In genomic region chr12:102225165-102225564, GRCm38 (mm10) we compare ENCODE assay signal across 26 mouse cellular contexts. TPM values are rescaled to one million over a fixed set of nuclear protein-coding genes. Genes with fewer than 3 reads are reported as not detected.
DNase-seq lines count a peak whose midpoint lies in the region; ATAC-seq and TF ChIP-seq lines count a peak whose summit lies in the region.
"Had no signal": no experiment of that assay in that cellular context is flagged by ENCODE, and none has a peak within 500 bp of the region (broad histone marks: within the 10 kb centered on the region; RNA-seq: fewer than 3 reads in every experiment).

No protein-coding gene starts in this region.

- no peak overlapping the region for H3K9ac ChIP-seq in heart, embryonic 11.5 days (ENCODE audit: low read depth, low read length)
- no peak overlapping the region for H3K9ac ChIP-seq in limb, embryonic 14.5 days (ENCODE audit: low read depth, low read length, severe bottlenecking)
- H3K9ac ChIP-seq: embryonic facial prominence, embryonic 13.5 days; hindbrain, embryonic 13.5 days; limb, embryonic 15.5 days; liver, embryonic 13.5 days; midbrain, embryonic 13.5 days; stomach, embryonic 15.5 days had no signal

- no peak for ATAC-seq in heart, embryonic 11.5 days (replicated peaks; ENCODE audit: insufficient number of reproducible peaks, low FRiP score, low TSS enrichment)
- ATAC-seq in limb, embryonic 14.5 days (ENCODE audit: low FRiP score, low read depth): no peak; the same call in 1 of the 2 replicates
- ATAC-seq: inflammation-experienced regulatory T-cells, adult 6 months; midbrain, embryonic 13.5 days had no signal

- TF ChIP-seq POLR2A in limb, embryonic 14.5 days (IDR thresholded peaks at IDR 0.05; ENCODE audit: borderline replicate concordance, extremely low read depth, insufficient read depth, insufficient read length): no peak
- no peak for TF ChIP-seq POLR2A in myocyte (IDR thresholded peaks at IDR 0.05; ENCODE audit: insufficient read length, low read depth)

- 39% methylated on average over 3 of the region's 3 CpGs for WGBS in heart, embryonic 11.5 days (ENCODE audit: insufficient replicate concordance)
- WGBS in limb, embryonic 14.5 days: 37% methylated on average over 3 of the region's 3 CpGs
- WGBS in limb, embryonic 10.5 days: 54% methylated on average over 3 of the region's 3 CpGs

- no peak overlapping the region for H3K4me3 ChIP-seq in heart, embryonic 11.5 days (ENCODE audit: low read depth, low read length)
- no peak overlapping the region for H3K4me3 ChIP-seq in limb, embryonic 14.5 days (replicated peaks; ENCODE audit: low read length)
- H3K4me3 ChIP-seq in limb, embryonic 10.5 days: no peak overlapping the region
- no peak overlapping the region for H3K4me3 ChIP-seq in myocyte
- H3K4me3 ChIP-seq: embryonic facial prominence, embryonic 13.5 days; gastrocnemius, adult 2 months; heart, adult 2 months; hindbrain, embryonic 13.5 days; limb, embryonic 15.5 days; liver, embryonic 13.5 days; midbrain, embryonic 13.5 days; stomach, embryonic 15.5 days had no signal

- no peaks in the 10 kb centered on the region for H3K36me3 ChIP-seq in heart, embryonic 11.5 days (ENCODE audit: control insufficient read depth, insufficient read depth, low read length)
- H3K36me3 ChIP-seq in limb, embryonic 14.5 days (ENCODE audit: control insufficient read depth, insufficient read depth, low read length): no peaks in the 10 kb centered on the region
- H3K36me3 ChIP-seq in limb, embryonic 10.5 days: no peaks in the 10 kb centered on the region
- H3K36me3 ChIP-seq in myocyte (ENCODE audit: control insufficient read depth, insufficient read depth): no peaks in the 10 kb centered on the region
- H3K36me3 ChIP-seq: embryonic facial prominence, embryonic 13.5 days; hindbrain, embryonic 13.5 days; limb, embryonic 15.5 days; liver, embryonic 13.5 days; midbrain, embryonic 13.5 days; stomach, embryonic 15.5 days had no signal

- no peak overlapping the region for H3ac ChIP-seq in myocyte (ENCODE audit: control insufficient read depth, insufficient read length)

- no peaks in the 10 kb centered on the region for H3K79me2 ChIP-seq in myocyte (ENCODE audit: control insufficient read depth, insufficient read depth)

- no peaks in the 10 kb centered on the region for H3K9me3 ChIP-seq in heart, embryonic 11.5 days (replicated peaks; ENCODE audit: control insufficient read depth, low read length)
- H3K9me3 ChIP-seq in limb, embryonic 14.5 days (ENCODE audit: control insufficient read depth, low read length): no peaks in the 10 kb centered on the region
- no peaks in the 10 kb centered on the region for H3K9me3 ChIP-seq in limb, embryonic 10.5 days (replicated peaks)
- H3K9me3 ChIP-seq: embryonic facial prominence, embryonic 13.5 days; hindbrain, embryonic 13.5 days; limb, embryonic 15.5 days; liver, embryonic 13.5 days; midbrain, embryonic 13.5 days; stomach, embryonic 15.5 days had no signal

- no peak overlapping the region for H3K4me2 ChIP-seq in heart, embryonic 11.5 days
- H3K4me2 ChIP-seq in limb, embryonic 14.5 days (replicated peaks; ENCODE audit: low read depth, low read length, severe bottlenecking): no peak overlapping the region
- no peak overlapping the region for H3K4me2 ChIP-seq in myocyte (ENCODE audit: low read depth)
- H3K4me2 ChIP-seq: embryonic facial prominence, embryonic 13.5 days; hindbrain, embryonic 13.5 days; limb, embryonic 15.5 days; liver, embryonic 13.5 days; midbrain, embryonic 13.5 days; stomach, embryonic 15.5 days had no signal

- no peak overlapping the region for H3K27ac ChIP-seq in heart, embryonic 11.5 days (ENCODE audit: low read depth, low read length)
- H3K27ac ChIP-seq in limb, embryonic 14.5 days (replicated peaks; ENCODE audit: low read depth, low read length): no peak overlapping the region
- no peak overlapping the region for H3K27ac ChIP-seq in limb, embryonic 10.5 days
- H3K27ac ChIP-seq: embryonic facial prominence, embryonic 13.5 days; gastrocnemius, adult 2 months; heart, adult 2 months; hindbrain, embryonic 13.5 days; limb, embryonic 15.5 days; liver, embryonic 13.5 days; macrophage; midbrain, embryonic 13.5 days; stomach, embryonic 15.5 days had no signal

- no peaks in the 10 kb centered on the region for H3K27me3 ChIP-seq in heart, embryonic 11.5 days (ENCODE audit: control insufficient read depth, insufficient read depth, low read length)
- H3K27me3 ChIP-seq in limb, embryonic 14.5 days (ENCODE audit: control insufficient read depth, insufficient read depth, low read length): no peaks in the 10 kb centered on the region
- no peaks in the 10 kb centered on the region for H3K27me3 ChIP-seq in limb, embryonic 10.5 days (ENCODE audit: low read depth, poor library complexity, severe bottlenecking)
- H3K27me3 ChIP-seq in myocyte (ENCODE audit: control insufficient read depth, insufficient read depth, insufficient read length): no peaks in the 10 kb centered on the region
- H3K27me3 ChIP-seq: embryonic facial prominence, embryonic 13.5 days; hindbrain, embryonic 13.5 days; limb, embryonic 15.5 days; liver, embryonic 13.5 days; midbrain, embryonic 13.5 days; stomach, embryonic 15.5 days had no signal

- DNase-seq in heart, adult 11 months: peak; percentile 74
- peak; percentile 32 for DNase-seq in limb, embryonic 14.5 days (ENCODE audit: low spot score)
- no peak for DNase-seq in limb, embryonic 10.5 days (ENCODE audit: low spot score)
- peak; percentile 17 for DNase-seq in NIH3T3 (ENCODE audit: low read depth)
- no peak for DNase-seq in kidney, postnatal 36 days
- DNase-seq: adrenal gland, adult 8-10 months; B cell, adult 2 months; cerebellum, adult 8-10 months; gastrocnemius, adult 2 months; gastrocnemius, postnatal 36 days; heart, adult 2 months; heart, postnatal 36 days; kidney, adult 11 months; kidney, postnatal 14 days; liver, embryonic 13.5 days; lung, adult 2 months; thymus, postnatal 25 days had no signal

- no peaks in the 10 kb centered on the region for H3K4me1 ChIP-seq in heart, embryonic 11.5 days (ENCODE audit: control insufficient read depth, insufficient read depth, low read length)
- H3K4me1 ChIP-seq in limb, embryonic 14.5 days (ENCODE audit: control insufficient read depth, insufficient read depth, low read length): no peaks in the 10 kb centered on the region
- no peaks in the 10 kb centered on the region for H3K4me1 ChIP-seq in limb, embryonic 10.5 days
- H3K4me1 ChIP-seq: embryonic facial prominence, embryonic 13.5 days; hindbrain, embryonic 13.5 days; limb, embryonic 15.5 days; liver, embryonic 13.5 days; midbrain, embryonic 13.5 days; stomach, embryonic 15.5 days had no signal

TF ChIP-seq in myocyte, 11 proteins besides CTCF, POLR2A, EP300 and RAD21:
- TF ChIP-seq POLR2AphosphoS2 (IDR thresholded peaks at IDR 0.05; ENCODE audit: insufficient read length, low read depth): no peak
- TF ChIP-seq SRF (IDR thresholded peaks at IDR 0.05; ENCODE audit: control insufficient read depth, insufficient read length, low read depth): peak; percentile 64
- no peak for TF ChIP-seq E2F4 (IDR thresholded peaks at IDR 0.05; ENCODE audit: insufficient read depth)
- no peak for TF ChIP-seq MYOD1 (IDR thresholded peaks at IDR 0.05; ENCODE audit: control insufficient read depth in 1 of 3, insufficient read length in 2 of 3, low read depth in 2 of 3)

RNA-seq across cellular contexts. Expression of gene Rin3, which starts 57.7 kb away (rescaled TPM):
- polyA plus RNA-seq in heart, embryonic 11.5 days (2014; fragmentation: Nextera tagmentation; extraction: Ambion mirVana): 8.8 and 10.2 TPM in 2 replicates
- 10.0 and 11.9 TPM in 2 replicates for polyA plus RNA-seq in limb, embryonic 14.5 days (2012; rRNA removed)
- 9.4 and 10.8 TPM in 2 replicates for polyA plus RNA-seq in limb, embryonic 14.5 days (2014; fragmentation: Nextera tagmentation; extraction: Ambion mirVana)
- 4.2 and 4.7 TPM in 2 replicates for polyA plus RNA-seq in limb, embryonic 10.5 days (2016; fragmentation: Nextera tagmentation; extraction: Ambion mirVana)
- polyA plus RNA-seq in myocyte (2012; fragmentation: generic; extraction: Trizol): 23.4 TPM

Comparison
In these comparisons a context has a peak if more than half of its experiments do, and no peak if none do; other contexts are left out.
1. DNase-seq: peak in heart, adult 11 months (single experiment), limb, embryonic 14.5 days (single experiment) and NIH3T3 (single experiment); none in limb, embryonic 10.5 days (single experiment) and kidney, postnatal 36 days (0 of 2).